Mouse (Mus musculus) embryonic facial prominence, embryonic 15.5 days (tissue): Measurements from ENCODE around the gene Hrct1. TPM values are rescaled to one million over a fixed set of nuclear protein-coding genes. Genes with fewer than 3 reads are reported as not detected.

Experiments used
- ATAC-seq: fragments of 200-750 bp; cut with Nextera tagmentation; 2 replicates; pipeline ENCODE4 v1.8.0; 2017; ENCODE audit warnings: low read depth, moderate TSS enrichment; ENCODE audit not compliant: insufficient number of reproducible peaks, low FRiP score, low TSS enrichment
- H3K27ac ChIP-seq: fragments of 300-500 bp; sonication (generic); replicated peaks from 2 replicates; pipeline ENCODE4 v1.5.1; 2015; ENCODE audit warnings: mild to moderate bottlenecking, inconsistent platforms
- H3K27me3 ChIP-seq: fragments of 300-500 bp; sonication (generic); 2 replicates; pipeline ENCODE4 v1.6.1; 2015; ENCODE audit warnings: inconsistent platforms
- H3K36me3 ChIP-seq: fragments of 300-500 bp; sonication (generic); 2 replicates; pipeline ENCODE4 v1.6.1; 2015; ENCODE audit warnings: mild to moderate bottlenecking, inconsistent platforms
- H3K4me1 ChIP-seq: fragments of 300-500 bp; sonication (generic); 2 replicates; pipeline ENCODE4 v1.6.1; 2015; ENCODE audit warnings: inconsistent platforms
- H3K4me2 ChIP-seq: fragments of 300-500 bp; sonication (generic); replicated peaks from 2 replicates; pipeline ENCODE4 v1.6.1; 2015; ENCODE audit warnings: mild to moderate bottlenecking, inconsistent platforms
- H3K4me3 ChIP-seq: fragments of 300-500 bp; sonication (generic); replicated peaks from 2 replicates; pipeline ENCODE4 v1.5.1; 2015; ENCODE audit warnings: mild to moderate bottlenecking, inconsistent platforms
- H3K9ac ChIP-seq: fragments of 300-500 bp; sonication (generic); 2 replicates; pipeline ENCODE4 v1.6.1; 2015; ENCODE audit warnings: inconsistent platforms
- H3K9me3 ChIP-seq: fragments of 300-500 bp; sonication (generic); replicated peaks from 2 replicates; pipeline ENCODE4 v1.6.1; 2016; ENCODE audit warnings: inconsistent platforms
- WGBS: fragments of 180-500 bp; shearing (Covaris S2); methylation state at CpG from one replicate; pipeline ENCODE4 v1.1.7; 2015; 5-methylcytosine and 5-hydroxymethylcytosine counted together
- polyA plus RNA-seq: library from polyadenylated mRNA; unstranded; fragments of >200 nt; fragmentation: Nextera tagmentation; extraction: Ambion mirVana; gene quantifications from 2 replicates; pipeline ENCODE4 v1.2.1, GENCODE M21; 2015

Gene Hrct1
- polyA plus RNA-seq, 1 experiment from 2014 or later: 0.99 TPM

DNA sequence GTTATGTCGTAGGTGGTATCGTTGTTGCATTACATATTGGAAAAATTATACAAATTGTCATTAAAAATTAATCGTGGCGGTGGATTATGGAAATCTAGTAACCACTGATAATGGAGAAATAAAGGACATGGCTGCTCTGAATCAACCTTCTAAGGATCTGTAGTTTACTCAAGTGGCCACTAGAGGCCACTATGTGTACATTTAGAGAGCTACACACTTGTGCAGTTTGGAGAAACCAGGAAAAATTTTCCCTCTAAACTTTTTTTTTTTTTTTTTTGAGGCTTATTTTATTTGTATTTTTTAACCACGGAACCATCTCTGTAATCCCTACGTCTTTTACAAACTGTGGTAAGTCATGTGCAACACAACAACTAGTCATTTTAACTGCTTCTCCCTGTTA lies 18.2 kb downstream of the Hrct1 start:
- Histone ChIP-seq H3K27me3 (no peaks in the 10 kb centered on the region), H3K36me3 (no peaks in the 10 kb centered on the region), H3K4me3 (no peak overlapping the region), H3K4me1 (no peaks in the 10 kb centered on the region), H3K4me2 (no peak overlapping the region), H3K9me3 (no peaks in the 10 kb centered on the region), H3K27ac (no peak overlapping the region), H3K9ac (no peak overlapping the region)
- ATAC-seq: no peak
- 9% methylated on average over 6 of the region's 6 CpGs for WGBS

DNA sequence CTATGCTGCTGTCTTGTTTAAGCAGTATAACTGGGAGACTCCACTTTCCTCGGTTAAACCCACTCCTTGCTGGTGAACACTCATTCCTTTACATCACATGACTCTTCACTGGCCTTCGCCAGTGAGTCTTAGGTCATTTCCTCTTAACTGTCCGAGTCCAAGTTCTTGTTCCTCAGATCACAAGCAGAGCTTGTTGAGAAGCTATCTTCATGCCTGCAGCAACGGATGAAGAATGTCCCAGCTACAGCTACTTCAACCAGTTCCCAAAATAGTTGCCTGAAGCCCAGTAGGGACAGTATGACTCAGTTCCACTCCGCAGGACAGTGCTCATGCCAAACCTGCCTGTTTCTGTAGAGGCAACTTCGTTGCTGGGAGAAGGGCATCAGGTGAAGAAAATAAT lies 30.2 kb downstream of the Hrct1 start:
- WGBS: 64% methylated on average over 6 of the region's 6 CpGs
- no peak overlapping the region for H3K27ac ChIP-seq
- H3K36me3 ChIP-seq: no peaks in the 10 kb centered on the region
- no peak overlapping the region for H3K9ac ChIP-seq
- no peaks in the 10 kb centered on the region for H3K9me3 ChIP-seq
- no peak for ATAC-seq
- H3K4me1 ChIP-seq: peaks cover 11% of the 10 kb centered on the region
- H3K4me2 ChIP-seq: no peak overlapping the region
- H3K27me3 ChIP-seq: no peaks in the 10 kb centered on the region
- H3K4me3 ChIP-seq: no peak overlapping the region

DNA sequence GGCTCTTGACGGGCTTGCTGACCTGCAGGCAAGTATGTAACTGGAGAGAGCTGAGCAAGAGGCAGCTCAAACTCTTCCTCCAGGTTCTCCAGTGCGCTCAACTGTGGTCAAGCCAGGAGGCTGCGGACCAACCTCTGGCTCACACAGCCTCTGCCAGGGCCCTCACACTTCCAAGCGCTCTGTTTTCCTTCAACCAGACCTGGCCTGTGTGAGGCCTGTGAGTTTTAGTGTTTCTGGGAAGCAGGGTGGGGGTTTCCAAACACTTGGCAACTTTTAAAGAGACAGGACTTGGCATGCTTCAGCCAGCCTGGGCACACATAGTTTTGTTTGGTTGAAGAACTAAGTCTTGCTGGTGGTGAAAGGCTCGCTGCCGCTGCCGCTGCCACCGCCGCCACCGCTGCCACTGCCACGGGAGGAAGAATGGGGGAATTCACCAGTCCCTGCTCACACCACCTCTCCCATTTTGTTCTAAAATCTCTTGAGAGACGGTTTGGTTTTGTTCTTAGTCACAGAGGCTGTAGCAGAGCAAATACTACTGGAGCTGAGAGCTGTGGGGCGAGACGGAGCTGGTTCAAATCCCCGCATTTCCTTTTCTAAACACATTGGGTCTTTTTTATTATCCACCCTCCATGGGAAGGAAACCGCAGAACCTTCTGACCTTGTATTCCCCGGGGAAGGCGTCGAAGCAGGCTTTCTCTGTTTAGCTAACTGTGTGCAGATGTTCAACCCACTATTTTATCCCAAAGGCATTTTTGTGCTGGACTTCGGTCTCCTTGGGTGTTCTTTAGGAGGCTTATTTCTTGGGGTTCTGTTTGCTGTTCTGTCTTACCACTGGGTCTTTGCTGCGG lies 32.8 kb downstream of the Hrct1 start:
- Histone ChIP-seq H3K9ac (no peak overlapping the region), H3K4me1 (peaks cover 11% of the 10 kb centered on the region), H3K4me2 (0 out of 2 replicates have a peak overlapping the region, but pooled peaks have one; percentile 4), H3K27me3 (no peaks in the 10 kb centered on the region), H3K4me3 (no peak overlapping the region), H3K36me3 (no peaks in the 10 kb centered on the region), H3K27ac (peak overlapping the region; percentile 73), H3K9me3 (no peaks in the 10 kb centered on the region)
- peak; percentile 63; the same call in 1 of the 2 replicates for ATAC-seq
- WGBS: 43% methylated on average over 21 of the region's 21 CpGs

DNA sequence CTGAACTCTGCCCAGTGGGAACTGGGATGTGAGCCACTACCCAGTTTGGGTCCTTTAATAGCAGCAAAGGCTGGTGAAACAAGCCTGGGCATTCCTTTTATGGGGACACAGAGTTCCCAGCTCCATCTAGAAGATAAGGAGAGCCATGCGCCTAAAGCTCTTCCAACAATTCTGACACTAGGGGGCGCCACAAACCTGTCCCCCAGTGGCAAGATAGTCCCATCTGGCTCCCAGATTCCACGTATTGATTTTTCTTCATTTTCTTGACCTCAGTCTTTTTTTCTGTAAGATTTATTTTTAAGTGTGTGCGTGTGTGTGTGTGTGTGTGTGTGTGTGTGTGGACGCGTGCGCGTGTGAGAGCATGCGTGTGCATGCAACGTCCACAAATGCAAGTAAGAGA lies 33.5 kb downstream of the Hrct1 start:
- ATAC-seq: no peak
- WGBS: 67% methylated on average over 10 of the region's 10 CpGs
- no peak overlapping the region for H3K9ac ChIP-seq
- H3K4me2 ChIP-seq: no peak overlapping the region
- no peaks in the 10 kb centered on the region for H3K36me3 ChIP-seq
- H3K27me3 ChIP-seq: no peaks in the 10 kb centered on the region
- no peak overlapping the region for H3K4me3 ChIP-seq
- peak overlapping the region; percentile 73 for H3K27ac ChIP-seq
- peaks cover 11% of the 10 kb centered on the region for H3K4me1 ChIP-seq
- no peaks in the 10 kb centered on the region for H3K9me3 ChIP-seq

DNA sequence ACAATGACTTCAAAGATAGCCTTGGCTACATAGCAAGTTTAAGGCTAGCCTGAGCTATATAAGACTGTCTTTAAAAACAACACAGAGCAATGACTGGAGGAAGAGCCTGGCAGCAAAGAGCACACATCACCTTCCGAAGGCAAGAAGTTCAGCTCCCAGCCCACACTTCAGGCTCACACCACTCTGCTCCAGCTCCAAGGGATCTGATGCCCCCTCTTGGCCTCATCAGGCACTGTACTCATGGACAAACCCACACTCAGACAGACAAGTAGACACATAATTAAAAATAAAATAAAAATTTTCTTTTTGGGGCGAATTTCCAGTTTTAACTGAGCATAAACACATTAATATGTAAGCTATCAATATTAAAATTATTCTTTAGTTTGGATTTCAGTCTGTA lies 34.3 kb downstream of the Hrct1 start:
- no peak overlapping the region for H3K27ac ChIP-seq
- no peak overlapping the region for H3K9ac ChIP-seq
- ATAC-seq: no peak
- H3K27me3 ChIP-seq: no peaks in the 10 kb centered on the region
- H3K36me3 ChIP-seq: no peaks in the 10 kb centered on the region
- WGBS: 78% methylated on average over 2 of the region's 2 CpGs
- peaks cover 11% of the 10 kb centered on the region for H3K4me1 ChIP-seq
- no peak overlapping the region for H3K4me2 ChIP-seq
- H3K9me3 ChIP-seq: no peaks in the 10 kb centered on the region
- H3K4me3 ChIP-seq: no peak overlapping the region

DNA sequence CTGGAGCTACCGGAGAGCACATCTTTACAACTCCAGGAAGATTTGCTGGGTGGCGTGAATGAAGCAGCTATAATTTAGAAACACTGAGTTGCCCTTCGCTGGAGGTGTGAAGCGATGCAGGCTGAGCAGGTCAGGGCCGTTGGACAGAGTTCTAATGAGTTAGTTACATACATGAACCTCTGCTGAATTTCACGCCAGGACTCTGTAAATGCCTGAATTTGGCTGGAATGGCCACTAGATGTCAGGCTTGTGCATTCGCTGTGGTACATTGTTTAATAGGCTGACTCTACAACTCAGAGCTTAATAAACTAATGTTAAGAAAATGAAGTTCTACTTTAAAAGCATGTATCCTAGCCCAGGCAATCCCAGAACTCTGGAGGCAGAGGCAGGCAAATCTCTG lies 36.4 kb downstream of the Hrct1 start:
- 27% methylated on average over 7 of the region's 7 CpGs for WGBS
- no peak overlapping the region for H3K27ac ChIP-seq
- H3K36me3 ChIP-seq: no peaks in the 10 kb centered on the region
- H3K9ac ChIP-seq: no peak overlapping the region
- H3K4me2 ChIP-seq: 0 out of 2 replicates have a peak overlapping the region, but pooled peaks have one; percentile 15
- H3K4me1 ChIP-seq: peaks cover 11% of the 10 kb centered on the region
- H3K4me3 ChIP-seq: no peak overlapping the region
- no peak for ATAC-seq
- H3K9me3 ChIP-seq: no peaks in the 10 kb centered on the region
- H3K27me3 ChIP-seq: no peaks in the 10 kb centered on the region

DNA sequence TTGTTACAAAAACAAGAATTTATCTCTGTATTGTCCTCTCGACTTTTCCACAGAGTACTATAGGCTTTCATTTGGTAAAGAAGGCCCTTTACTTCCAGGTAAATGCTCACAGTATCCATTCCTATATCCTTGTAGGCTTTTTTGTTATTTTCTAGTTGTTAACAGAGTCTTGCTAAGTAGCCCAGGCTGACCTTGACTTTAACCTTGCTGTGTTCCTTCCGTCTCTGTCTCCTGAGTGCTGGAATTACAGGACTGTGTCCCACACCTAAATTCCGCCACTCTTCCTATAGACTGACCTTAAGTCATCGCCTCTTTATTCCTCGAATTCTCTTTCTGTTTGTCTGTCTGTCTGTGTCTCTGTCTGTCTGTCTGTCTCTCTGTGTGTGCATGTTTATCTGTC lies 41.4 kb downstream of the Hrct1 start:
- no peak overlapping the region for H3K4me3 ChIP-seq
- no peak overlapping the region for H3K4me2 ChIP-seq
- H3K9me3 ChIP-seq: no peaks in the 10 kb centered on the region
- no peaks in the 10 kb centered on the region for H3K36me3 ChIP-seq
- no peaks in the 10 kb centered on the region for H3K27me3 ChIP-seq
- no peaks in the 10 kb centered on the region for H3K4me1 ChIP-seq
- H3K27ac ChIP-seq: no peak overlapping the region
- no peak for ATAC-seq
- H3K9ac ChIP-seq: no peak overlapping the region
- 86% methylated on average over 5 of the region's 5 CpGs for WGBS

DNA sequence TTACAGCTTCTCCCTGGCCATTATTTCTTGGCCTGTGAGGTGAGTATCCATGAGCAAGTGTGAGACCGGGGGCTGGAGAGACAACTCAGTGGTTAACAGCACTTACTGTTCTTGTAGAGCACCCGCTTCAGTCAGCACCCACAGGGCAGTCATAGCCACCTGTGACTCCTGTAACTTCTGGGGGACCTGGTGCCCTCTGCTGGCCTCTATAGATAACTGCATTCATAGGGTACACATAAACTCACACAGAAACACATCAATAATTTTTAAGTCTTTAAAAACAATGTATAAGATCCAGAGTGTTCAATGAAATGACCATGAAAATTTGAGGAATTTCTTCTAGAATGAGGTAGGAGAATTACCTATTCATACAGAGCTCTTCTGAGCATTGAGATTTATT lies 42.4 kb downstream of the Hrct1 start:
- Histone ChIP-seq H3K4me1 (no peaks in the 10 kb centered on the region), H3K9ac (no peak overlapping the region), H3K36me3 (no peaks in the 10 kb centered on the region), H3K27ac (no peak overlapping the region), H3K4me3 (no peak overlapping the region), H3K9me3 (no peaks in the 10 kb centered on the region), H3K27me3 (no peaks in the 10 kb centered on the region), H3K4me2 (no peak overlapping the region)
- 86% methylated on average over 2 of the region's 2 CpGs for WGBS
- no peak for ATAC-seq

DNA sequence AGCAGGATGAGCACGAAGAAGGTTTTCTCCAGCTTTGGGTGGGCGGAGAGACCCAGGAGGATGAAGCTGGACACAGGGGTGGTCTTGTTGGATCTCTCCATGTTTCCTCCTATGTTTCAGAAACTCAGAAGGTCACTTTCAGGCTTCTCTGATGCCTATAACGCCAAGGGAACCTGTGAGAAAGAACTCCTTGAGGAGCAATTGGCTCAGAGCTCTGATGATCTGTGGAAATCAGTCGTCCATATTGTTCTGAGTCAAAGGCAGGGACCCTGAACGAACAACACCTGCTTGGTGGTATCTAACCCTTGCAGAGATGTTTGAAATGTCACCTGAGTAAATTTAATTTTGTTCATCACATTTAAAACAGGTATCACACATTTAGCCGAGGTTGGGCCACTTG lies 43.9 kb downstream of the Hrct1 start, which contains the start of gene Olfr159:
Gene Olfr159, minus strand, starts transcription at position 101 of the 400 bp plus-strand sequence.
- H3K4me3 ChIP-seq: no peak within 1 kb of the TSS
- H3K27ac ChIP-seq: no peak within 1 kb of the TSS
- H3K36me3 ChIP-seq: no peaks in the 10 kb centered on the region
- H3K4me2 ChIP-seq: no peak within 1 kb of the TSS
- no peak for ATAC-seq
- H3K27me3 ChIP-seq: no peaks in the 10 kb centered on the region
- WGBS: 81% methylated on average over 6 of the region's 6 CpGs
- H3K9me3 ChIP-seq: no peaks in the 10 kb centered on the region
- H3K9ac ChIP-seq: no peak within 1 kb of the TSS
- no peaks in the 10 kb centered on the region for H3K4me1 ChIP-seq

DNA sequence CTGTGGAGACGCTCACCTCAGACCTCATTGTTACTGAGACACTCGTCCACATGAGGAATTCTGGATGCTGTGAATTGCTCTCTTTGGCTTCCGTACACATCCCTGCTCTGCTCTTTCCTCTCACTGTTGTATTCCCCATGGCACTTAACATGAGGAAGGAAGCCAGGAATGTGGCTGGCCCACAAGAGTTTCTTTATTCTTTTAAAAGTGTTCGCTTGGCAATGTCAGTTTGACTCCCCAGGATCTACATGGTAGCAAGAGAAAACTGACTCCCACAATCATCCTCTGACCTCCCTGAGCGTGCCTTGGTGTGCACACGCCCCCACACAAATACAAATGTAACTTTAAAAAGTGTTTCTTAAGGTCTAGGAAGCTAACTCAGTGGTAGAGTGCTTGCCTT lies 44.6 kb downstream of the Hrct1 start:
- no peaks in the 10 kb centered on the region for H3K36me3 ChIP-seq
- H3K4me1 ChIP-seq: no peaks in the 10 kb centered on the region
- H3K4me2 ChIP-seq: no peak overlapping the region
- H3K9ac ChIP-seq: no peak overlapping the region
- no peak overlapping the region for H3K4me3 ChIP-seq
- WGBS: 46% methylated on average over 6 of the region's 6 CpGs
- no peak for ATAC-seq
- no peak overlapping the region for H3K27ac ChIP-seq
- H3K27me3 ChIP-seq: no peaks in the 10 kb centered on the region
- H3K9me3 ChIP-seq: no peaks in the 10 kb centered on the region

DNA sequence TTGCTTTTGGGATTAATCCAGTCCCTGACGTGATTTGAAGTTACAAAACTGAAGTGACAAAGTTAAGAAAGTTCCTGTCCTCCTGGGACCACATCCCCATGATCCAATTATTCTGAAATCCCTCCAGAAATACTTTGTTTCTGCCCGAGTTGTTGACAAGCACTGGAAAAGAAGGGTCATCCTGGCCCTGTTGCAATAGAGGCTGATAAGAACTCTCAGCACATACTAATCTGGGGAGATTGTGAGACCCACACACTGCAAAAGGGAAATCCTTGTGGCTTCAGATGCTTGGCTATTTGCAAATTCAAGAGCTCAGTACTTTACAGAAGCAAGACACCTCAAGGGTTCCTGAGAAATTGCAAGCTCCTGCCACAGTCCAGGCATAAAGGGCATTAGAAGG lies 45.3 kb downstream of the Hrct1 start:
- Histone ChIP-seq H3K4me3 (no peak overlapping the region), H3K27me3 (no peaks in the 10 kb centered on the region), H3K27ac (no peak overlapping the region), H3K9me3 (no peaks in the 10 kb centered on the region), H3K9ac (no peak overlapping the region), H3K36me3 (no peaks in the 10 kb centered on the region), H3K4me1 (no peaks in the 10 kb centered on the region), H3K4me2 (no peak overlapping the region)
- no peak for ATAC-seq
- WGBS: 30% methylated on average over 2 of the region's 2 CpGs
